Mouse (Mus musculus) skeletal muscle tissue, adult 2 months (tissue): Measurements from ENCODE around the gene BC024978.
A peak's percentile ranks its signal among the peaks of the same experiment; 100 is the strongest.

Experiments used
- DNase-seq: peaks from one replicate; pipeline ENCODE4 v3.0.0-alpha.2; 2012; ENCODE audit warnings: low read depth, low spot score

The BC024978 gene

GRCm38 (mm10) chr7:27258205-27258899, 62.8 kb downstream of the BC024978 start, which contains the start of gene Numbl:
Gene Numbl, plus strand, starts transcription at chr7:27258433.
- DNase-seq, result peak; percentile 92

- DNase-seq, result no peak
Observed at GRCm38 (mm10) chr7:27259271-27259721, 63.7 kb downstream of the BC024978 start.

GRCm38 (mm10) chr7:27259771-27260170, 64.2 kb downstream of the BC024978 start:
- no peak for DNase-seq
